Mouse (Mus musculus): ENCODE results near the gene Nt5m.

Gene Nt5m

GRCm38 (mm10) chr11:59906521-59907123 lies 67.4 kb downstream of the Nt5m start:
- DNase-seq, result no peak

- no peak for DNase-seq
Measured at GRCm38 (mm10) chr11:59908446-59908845, 69.2 kb downstream of the Nt5m start.

- DNase-seq, result no peak
Measured at GRCm38 (mm10) chr11:59910586-59910985, 71.3 kb downstream of the Nt5m start.

- no peak for DNase-seq
Measured at GRCm38 (mm10) chr11:59911523-59911922, 72.3 kb downstream of the Nt5m start.

GRCm38 (mm10) chr11:59913702-59914101 lies 74.5 kb downstream of the Nt5m start:
- no peak for DNase-seq

DNA sequence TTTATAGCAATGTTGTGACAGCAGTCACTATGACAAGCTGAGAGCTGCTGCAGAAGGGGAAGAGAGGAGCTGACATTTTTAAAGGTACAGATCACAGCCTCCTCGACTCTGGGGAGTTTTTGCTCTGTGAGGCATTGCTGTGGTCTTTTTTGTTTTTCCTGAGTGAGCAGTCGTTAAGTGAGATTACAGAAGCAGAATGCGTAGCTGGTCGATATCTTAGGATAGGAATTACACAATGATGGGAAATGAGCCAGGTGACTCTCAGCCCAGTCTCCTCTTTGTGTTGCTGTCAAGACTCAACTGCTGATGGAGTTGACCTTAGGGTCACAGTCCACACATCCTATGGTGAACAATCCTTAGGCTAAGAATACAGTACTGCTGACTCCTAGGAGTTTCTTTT lies 78.8 kb downstream of the Nt5m start:
- DNase-seq, result no peak

- DNase-seq, result no peak
Measured at GRCm38 (mm10) chr11:59919401-59919800, 80.2 kb downstream of the Nt5m start.

DNA sequence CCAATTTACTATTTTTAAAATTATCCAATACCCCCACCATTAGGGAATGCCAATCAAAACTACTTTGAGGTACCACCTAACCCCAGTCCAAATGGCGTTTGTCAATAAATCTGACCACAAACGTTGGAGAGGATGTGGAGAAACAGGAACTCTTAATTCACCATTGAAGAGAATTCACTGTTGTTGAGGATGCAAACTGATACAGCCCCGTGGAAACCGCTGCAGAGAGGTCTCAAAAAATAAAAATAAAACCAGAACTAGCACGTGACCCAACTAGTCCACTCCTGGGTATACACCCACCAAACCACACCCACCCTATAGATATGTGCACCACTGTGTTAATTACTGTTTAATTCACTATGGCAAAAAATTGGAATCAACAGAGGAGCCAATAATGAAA lies 81.1 kb downstream of the Nt5m start:
- no peak for DNase-seq

- no peak for DNase-seq
Measured at GRCm38 (mm10) chr11:59921265-59921664, 82.0 kb downstream of the Nt5m start.

DNA sequence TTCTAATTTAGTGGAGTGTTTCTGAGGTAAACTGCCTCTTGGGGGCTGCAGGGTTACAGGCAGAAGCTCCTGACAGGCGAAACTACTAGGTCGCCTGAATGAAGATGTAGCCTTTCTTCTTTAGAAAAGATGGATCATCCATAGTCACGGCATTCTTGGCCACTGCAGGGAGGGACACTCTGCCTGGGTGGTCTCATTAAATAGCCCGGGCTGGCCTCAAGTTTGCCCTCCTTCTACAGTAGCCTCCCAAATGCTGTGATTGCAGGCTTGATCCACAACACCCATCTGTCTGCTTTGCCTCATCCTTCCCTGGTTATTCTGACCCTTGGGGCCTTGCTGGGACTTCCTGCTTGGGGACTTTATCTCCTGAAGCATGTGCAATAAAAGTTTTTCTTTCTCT lies 90.8 kb downstream of the Nt5m start:
- no peak for DNase-seq

Data from thymus, adult 18-20 months (tissue).